Mouse (Mus musculus): ENCODE data around the gene Sugct.
"Not testable (repeated sequence)": the region's sequence is repeated elsewhere in the genome, so short reads cannot be mapped to it uniquely, and the experiment has no call there.

Sugct gene

GRCm38 (mm10) chr13:16901424-16901823, 793.9 kb downstream of the Sugct start:
- in situ Hi-C loops (cut with MseI, MboI), result no loop called here

DNA sequence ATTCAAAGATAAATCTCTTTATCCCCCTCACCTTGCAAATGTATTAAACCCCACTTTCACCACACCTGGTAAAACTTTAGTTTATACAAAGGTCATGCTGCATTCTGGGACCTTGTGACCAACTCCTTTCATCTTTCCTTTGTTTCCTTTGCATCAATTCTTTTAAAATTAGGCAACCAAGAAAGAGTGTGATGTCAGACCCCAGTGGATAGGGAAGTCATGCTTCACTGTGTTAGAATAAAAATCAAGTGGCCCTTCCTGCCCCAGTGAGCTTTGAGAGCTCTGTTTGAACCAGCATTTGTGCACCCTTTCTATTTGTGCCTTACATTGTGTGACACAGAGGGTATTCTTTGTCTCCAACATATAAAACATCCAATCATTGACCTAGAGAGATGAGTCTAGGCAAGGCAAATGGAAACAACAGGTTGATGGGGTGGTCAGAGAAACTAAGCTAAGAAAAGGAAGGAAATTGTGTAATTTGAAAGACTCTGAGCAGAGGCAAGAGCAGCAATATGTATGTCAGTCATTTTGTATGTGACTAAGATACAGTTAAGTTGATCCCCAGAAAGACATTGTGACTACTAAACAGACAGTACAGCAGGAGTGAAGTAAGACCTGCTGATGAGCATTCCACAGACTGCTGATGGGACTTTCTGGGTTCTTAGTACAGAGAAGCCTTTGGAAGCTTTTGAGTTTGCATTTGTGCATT, 797.1 kb downstream of the Sugct start:
- in situ Hi-C loops (cut with MseI, MboI), result no loop called here

DNA sequence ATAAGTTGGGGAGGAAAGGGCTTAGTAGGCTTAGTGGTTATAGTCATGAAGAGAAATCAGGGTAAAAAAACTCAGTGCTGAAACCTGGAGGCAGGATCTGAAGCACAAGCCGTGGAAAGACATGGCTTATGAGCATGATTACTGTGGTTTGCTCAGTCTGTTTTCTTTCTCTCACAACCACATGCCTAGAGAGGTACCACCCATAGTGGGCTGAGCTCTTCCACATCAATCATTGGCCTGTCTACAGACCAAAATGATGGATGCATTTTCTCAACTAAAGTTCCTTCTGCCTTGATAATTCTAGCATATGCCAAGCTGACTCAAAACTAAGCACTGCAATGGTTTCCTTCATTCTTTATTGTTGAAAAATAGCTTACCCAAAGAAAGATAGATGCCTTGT, 817.3 kb downstream of the Sugct start:
- in situ Hi-C loops (cut with MseI, MboI), result no loop called here

GRCm38 (mm10) chr13:16859986-16860385, 835.4 kb downstream of the Sugct start:
- in situ Hi-C loops (cut with MseI, MboI), result no loop called here

DNA sequence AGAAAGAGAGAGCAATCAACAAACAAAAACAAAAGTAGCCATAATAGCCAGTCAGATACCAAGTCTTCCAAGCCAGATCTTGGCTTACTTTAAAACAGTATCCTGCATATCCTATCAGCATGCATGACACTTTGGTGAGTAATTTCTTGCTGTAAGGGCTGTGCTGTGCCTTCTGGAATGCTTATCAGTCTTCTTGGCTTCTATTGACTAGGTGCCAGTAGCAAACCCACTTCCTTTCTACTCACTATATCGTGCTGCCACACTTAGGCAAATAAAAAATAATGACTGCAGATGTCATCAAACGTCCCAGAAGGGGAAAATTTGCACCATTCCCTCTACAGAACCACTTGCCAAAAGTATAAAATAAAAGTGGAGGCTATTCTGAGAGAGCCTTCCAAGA, 848.1 kb downstream of the Sugct start:
- in situ Hi-C loops (cut with MseI, MboI), result no loop called here

GRCm38 (mm10) chr13:16840994-16841393, 854.4 kb downstream of the Sugct start:
- in situ Hi-C loops (cut with MseI, MboI), result no loop called here

- in situ Hi-C loops (cut with MseI, MboI), result no loop called here
These were observed 856.9 kb downstream of the Sugct start for GRCm38 (mm10) chr13:16838409-16838808.

DNA sequence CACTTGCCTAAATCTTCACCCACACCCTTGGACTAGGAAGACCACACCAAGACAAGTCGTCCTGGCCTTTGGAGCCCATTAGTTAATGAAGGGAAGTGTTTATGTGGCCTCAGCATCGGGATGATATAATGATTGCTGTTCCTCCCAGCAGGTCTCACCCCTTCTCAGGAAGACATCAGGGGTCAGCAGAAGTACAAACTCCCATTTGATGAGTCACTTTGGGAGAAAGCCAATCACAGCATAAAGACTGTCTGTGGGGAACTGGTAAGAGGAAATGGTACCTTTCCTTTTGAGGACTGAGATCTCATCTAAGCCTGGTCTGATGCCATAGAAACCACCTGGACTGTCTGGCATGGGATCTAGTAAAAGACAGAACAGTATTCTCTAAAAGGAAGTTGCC, 860.2 kb downstream of the Sugct start:
- in situ Hi-C loops (cut with MseI, MboI), result no loop called here

- in situ Hi-C loops (cut with MseI, MboI), result no loop called here
These were observed 862.3 kb downstream of the Sugct start for GRCm38 (mm10) chr13:16833069-16833468.

DNA sequence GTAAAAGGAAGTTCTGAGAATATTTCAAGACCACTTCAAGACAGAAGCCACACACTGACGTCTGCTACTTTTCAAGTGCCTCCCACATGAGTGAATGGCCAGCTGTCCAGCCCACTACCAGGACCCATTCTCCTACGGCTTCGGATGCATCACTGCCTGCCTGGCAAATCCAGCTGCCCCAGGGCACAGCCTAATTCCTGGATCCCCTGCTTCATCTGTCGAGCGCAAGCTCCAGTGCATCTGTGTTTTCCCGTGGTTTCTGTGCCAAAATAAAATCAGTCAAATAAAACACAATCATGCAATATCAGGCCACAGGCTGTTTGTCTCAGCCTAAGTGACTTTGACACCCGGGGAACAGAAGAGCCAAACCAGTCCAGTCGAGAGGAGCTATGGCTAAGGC, 863.5 kb downstream of the Sugct start:
- in situ Hi-C loops (cut with MseI, MboI), result no loop called here

DNA sequence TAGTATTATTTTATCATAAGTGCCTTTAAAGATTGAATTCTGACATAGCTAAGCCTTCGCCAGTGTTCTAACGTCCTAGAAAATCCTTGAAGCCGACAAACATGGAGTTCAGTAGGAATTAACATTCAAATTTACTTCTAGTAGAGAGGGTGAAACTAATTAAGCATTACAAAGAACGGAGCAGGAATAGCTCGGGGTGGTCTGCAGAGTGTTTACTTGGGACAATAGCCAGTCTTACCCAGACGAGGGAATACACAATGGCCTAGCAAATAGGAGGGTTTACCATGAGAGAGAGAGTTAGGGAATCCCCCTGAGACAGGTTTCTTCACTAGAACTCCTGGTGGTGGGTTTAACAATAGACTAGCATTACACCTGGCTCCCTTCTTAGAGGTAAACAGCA, 865.1 kb downstream of the Sugct start:
- in situ Hi-C loops (cut with MseI, MboI), result not testable (repeated sequence)

GRCm38 (mm10) chr13:16829589-16829988, 865.8 kb downstream of the Sugct start:
- in situ Hi-C loops (cut with MseI, MboI), result no loop called here

GRCm38 (mm10) chr13:16825619-16826018, 869.7 kb downstream of the Sugct start:
- in situ Hi-C loops (cut with MseI, MboI), result no loop called here

- in situ Hi-C loops (cut with MseI, MboI), result no loop called here
These were observed 873.6 kb downstream of the Sugct start for GRCm38 (mm10) chr13:16821785-16822184.

- in situ Hi-C loops (cut with MseI, MboI), result no loop called here
These were observed 877.9 kb downstream of the Sugct start for GRCm38 (mm10) chr13:16817471-16817870.

GRCm38 (mm10) chr13:16816747-16817146, 878.6 kb downstream of the Sugct start:
- in situ Hi-C loops (cut with MseI, MboI), result no loop called here

- in situ Hi-C loops (cut with MseI, MboI), result no loop called here
These were observed 883.1 kb downstream of the Sugct start for GRCm38 (mm10) chr13:16812268-16812667.

Measured in mouse trophoblast stem cell (cell line).